Mouse (Mus musculus) neural tube, embryonic 13.5 days (tissue): ENCODE data around the gene Olfr1564. TPM values are rescaled to one million over a fixed set of nuclear protein-coding genes. Genes with fewer than 3 reads are reported as not detected.
"Not testable (repeated sequence)": the region's sequence is repeated elsewhere in the genome, so short reads cannot be mapped to it uniquely, and the experiment has no call there.

Experiments
- ATAC-seq: fragments of 200-750 bp; cut with Nextera tagmentation; 2 replicates; pipeline ENCODE4 v1.8.0; 2017; ENCODE audit warnings: low read depth, mild to moderate bottlenecking, moderate TSS enrichment, moderate library complexity
- H3K27ac ChIP-seq: fragments of 300-500 bp; sonication (generic); replicated peaks from 2 replicates; pipeline ENCODE4 v1.5.1; 2015; ENCODE audit warnings: moderate library complexity, mild to moderate bottlenecking, inconsistent platforms
- H3K27me3 ChIP-seq: fragments of 300-500 bp; sonication (generic); 2 replicates; pipeline ENCODE4 v1.6.1; 2015; ENCODE audit warnings: mild to moderate bottlenecking, inconsistent platforms
- H3K36me3 ChIP-seq: fragments of 300-500 bp; sonication (generic); 2 replicates; pipeline ENCODE4 v1.6.1; 2015; ENCODE audit warnings: mild to moderate bottlenecking, inconsistent platforms
- H3K4me1 ChIP-seq: fragments of 300-500 bp; sonication (generic); replicated peaks from 2 replicates; pipeline ENCODE4 v1.6.1; 2015; ENCODE audit warnings: inconsistent platforms
- H3K4me2 ChIP-seq: fragments of 300-500 bp; sonication (generic); 2 replicates; pipeline ENCODE4 v1.6.1; 2015; ENCODE audit warnings: inconsistent platforms, mild to moderate bottlenecking, moderate library complexity
- H3K4me3 ChIP-seq: fragments of 300-500 bp; sonication (generic); 2 replicates; pipeline ENCODE4 v1.5.1; 2015; ENCODE audit warnings: mild to moderate bottlenecking, inconsistent platforms
- H3K9ac ChIP-seq: fragments of 300-500 bp; sonication (generic); 2 replicates; pipeline ENCODE4 v1.6.1; 2015; ENCODE audit warnings: moderate library complexity, mild to moderate bottlenecking, inconsistent platforms
- H3K9me3 ChIP-seq: fragments of 300-500 bp; sonication (generic); 2 replicates; pipeline ENCODE4 v1.6.1; 2016; ENCODE audit warnings: inconsistent platforms
- WGBS: fragments of 180-500 bp; shearing (Covaris S2); methylation state at CpG from one replicate; pipeline ENCODE4 v1.1.7; 2015; 5-methylcytosine and 5-hydroxymethylcytosine counted together
- polyA plus RNA-seq: library from polyadenylated mRNA; unstranded; fragments of >200 nt; fragmentation: Nextera tagmentation; extraction: Ambion mirVana; gene quantifications from 2 replicates; pipeline ENCODE4 v1.2.1, GENCODE M21; 2015

Olfr1564 gene
- 0.06 TPM in 1 of 2 replicates, not detected in the other for polyA plus RNA-seq

DNA sequence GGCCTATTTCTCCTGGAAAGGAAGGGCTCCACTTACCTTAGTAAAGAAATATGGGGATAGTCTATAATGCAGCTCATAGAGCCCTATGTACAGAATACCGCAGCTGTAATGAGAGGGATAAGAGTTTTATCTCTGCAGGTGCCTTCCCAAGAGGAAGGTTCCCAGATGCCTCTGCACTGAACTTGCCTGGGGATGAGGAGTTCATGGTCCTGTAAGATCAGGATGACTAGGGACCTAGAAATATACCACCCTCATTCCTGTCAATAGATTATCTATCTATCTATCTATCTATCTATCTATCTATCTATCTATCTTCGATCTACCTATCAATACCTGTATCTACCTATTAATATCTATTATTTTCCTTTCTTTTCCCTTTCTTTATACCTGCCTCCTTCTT, at the start of gene Olfr1564:
TSS of gene Olfr1564 (minus strand) at position 101 of the 400 bp plus-strand sequence.
- H3K9me3 ChIP-seq: peaks cover 14% of the 10 kb centered on the region
- H3K4me3 ChIP-seq: no peak within 1 kb of the TSS
- H3K27me3 ChIP-seq: no peaks in the 10 kb centered on the region
- no peak for ATAC-seq
- H3K4me1 ChIP-seq: no peaks in the 10 kb centered on the region
- WGBS: 87% methylated on average over 2 of the region's 2 CpGs
- no peak within 1 kb of the TSS for H3K27ac ChIP-seq
- no peak within 1 kb of the TSS for H3K4me2 ChIP-seq
- H3K9ac ChIP-seq: no peak within 1 kb of the TSS
- no peaks in the 10 kb centered on the region for H3K36me3 ChIP-seq

DNA sequence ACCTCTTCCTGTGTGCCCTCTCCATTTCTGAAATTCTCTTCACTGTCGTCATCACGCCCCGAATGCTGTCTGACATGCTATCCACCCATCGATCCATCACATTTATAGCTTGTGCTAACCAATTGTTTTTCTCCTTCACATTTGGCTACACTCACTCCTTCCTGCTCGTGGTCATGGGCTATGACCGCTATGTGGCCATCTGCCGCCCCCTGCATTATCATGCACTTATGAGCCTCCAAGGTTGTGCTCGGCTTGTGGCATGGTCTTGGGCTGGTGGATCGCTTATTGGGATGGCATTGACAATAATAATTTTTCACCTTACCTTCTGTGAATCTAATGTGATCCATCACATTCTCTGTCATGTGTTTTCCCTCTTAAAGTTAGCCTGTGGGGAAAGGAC, 47.4 kb upstream of the Olfr1564 start:
- Histone ChIP-seq H3K4me1 (no peaks in the 10 kb centered on the region), H3K9me3 (no peaks in the 10 kb centered on the region), H3K4me2 (no peak overlapping the region), H3K9ac (no peak overlapping the region), H3K27ac (no peak overlapping the region), H3K27me3 (no peaks in the 10 kb centered on the region; the same call in 1 of the 2 replicates), H3K36me3 (no peaks in the 10 kb centered on the region), H3K4me3 (no peak overlapping the region)
- WGBS: 85% methylated on average over 9 of the region's 9 CpGs
- ATAC-seq: no peak

DNA sequence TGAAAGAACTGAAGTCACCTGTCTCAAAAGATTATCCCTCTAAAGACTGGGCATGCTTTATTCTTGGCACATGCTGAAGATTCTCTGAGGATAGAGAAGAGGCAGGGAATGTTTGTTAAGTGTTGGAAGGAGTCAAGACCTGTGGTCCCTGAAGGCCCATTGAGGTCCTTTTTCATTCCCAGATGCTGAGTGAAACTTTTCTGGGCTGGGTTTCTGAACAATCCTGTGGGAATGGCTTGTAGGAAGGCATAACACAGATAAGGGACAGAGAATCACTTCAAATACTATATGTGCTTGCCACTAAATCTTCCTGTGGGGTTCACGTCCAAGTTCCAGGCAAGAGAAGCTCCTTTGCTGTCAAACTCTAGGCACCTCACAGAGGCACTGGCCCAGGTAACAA, 42.9 kb upstream of the Olfr1564 start, which contains the start of gene Olfr63:
TSS of gene Olfr63 (plus strand) at position 301 of the 400 bp plus-strand sequence.
- Histone ChIP-seq H3K9ac (no peak within 1 kb of the TSS), H3K4me2 (no peak within 1 kb of the TSS), H3K36me3 (no peaks in the 10 kb centered on the region), H3K4me1 (no peaks in the 10 kb centered on the region), H3K27me3 (no peaks in the 10 kb centered on the region; the same call in none of the 2 replicates), H3K4me3 (no peak within 1 kb of the TSS), H3K27ac (no peak within 1 kb of the TSS), H3K9me3 (no peaks in the 10 kb centered on the region)
- no peak for ATAC-seq
- WGBS: 81% methylated on average over 1 of the region's 1 CpGs

DNA sequence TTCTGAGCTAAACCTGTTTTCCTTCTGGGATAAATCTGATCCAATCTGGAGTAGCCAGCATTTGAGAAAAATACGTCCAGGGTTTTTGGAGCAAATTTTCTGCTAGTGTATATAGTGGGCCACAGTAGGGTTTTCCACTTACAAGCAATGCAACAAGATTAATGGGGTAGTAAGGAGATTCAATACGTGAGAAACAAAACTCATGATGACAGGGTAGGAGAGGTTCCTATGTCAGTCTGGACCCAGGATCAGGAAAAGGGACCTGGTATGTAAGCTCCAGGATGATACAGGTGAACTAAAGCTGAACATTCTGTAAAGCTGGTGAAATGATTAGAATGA, 33.8 kb upstream of the Olfr1564 start:
- not testable (repeated sequence) for H3K36me3 ChIP-seq, H3K27ac ChIP-seq, H3K9ac ChIP-seq, H3K4me2 ChIP-seq, H3K9me3 ChIP-seq, H3K27me3 ChIP-seq, H3K4me1 ChIP-seq, H3K4me3 ChIP-seq
- no CpG with 5 or more reads among the region's 2 CpGs for WGBS
- peak; percentile 64 for ATAC-seq

DNA sequence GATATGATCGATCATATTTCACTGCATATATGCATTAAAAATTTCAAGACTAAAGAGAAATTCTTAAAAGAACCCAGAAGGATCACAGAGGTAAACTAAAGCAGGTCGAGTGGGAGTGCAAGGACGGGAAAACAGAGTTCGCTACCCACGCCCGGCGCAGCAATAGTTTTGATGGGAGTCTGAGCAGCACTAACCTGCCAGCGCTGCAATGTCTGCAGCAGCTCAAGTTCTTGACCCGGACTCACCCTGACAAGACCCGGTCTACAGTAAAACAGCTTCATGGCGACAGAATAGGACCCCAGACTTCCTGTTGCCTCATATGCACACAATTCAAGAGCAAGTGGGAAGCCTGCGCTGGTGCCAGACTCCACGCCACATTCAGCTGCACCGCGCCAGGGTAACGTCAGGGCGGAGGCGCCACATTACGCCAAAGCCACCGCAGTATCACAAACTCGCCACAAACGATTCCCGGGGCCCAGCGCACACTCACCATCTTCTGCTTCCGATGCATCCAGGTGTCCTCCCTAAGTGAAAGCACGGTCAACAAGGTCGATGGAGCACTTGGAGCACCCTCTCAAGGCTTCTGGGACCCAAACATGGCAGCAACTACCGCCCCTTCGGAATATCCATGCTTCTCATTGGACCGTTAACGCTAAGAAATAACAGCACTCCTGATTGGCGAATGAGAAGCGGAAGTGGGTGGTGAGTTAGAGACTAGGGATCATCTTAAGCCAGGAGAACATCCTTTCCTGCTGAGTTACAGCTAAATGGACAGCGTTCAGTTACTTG, 33.2 kb upstream of the Olfr1564 start, which contains the start of gene Zfp955a:
TSS of gene Zfp955a (minus strand) at position 616 of the 789 bp plus-strand sequence.
- 38% methylated on average over 1 of the region's 34 CpGs for WGBS
- peak; percentile 100 for ATAC-seq
- H3K27ac ChIP-seq, H3K27me3 ChIP-seq, H3K4me1 ChIP-seq, H3K4me3 ChIP-seq, H3K36me3 ChIP-seq, H3K9me3 ChIP-seq, H3K9ac ChIP-seq: not testable (repeated sequence)
- peak within 1 kb of the TSS; percentile 35 for H3K4me2 ChIP-seq

DNA sequence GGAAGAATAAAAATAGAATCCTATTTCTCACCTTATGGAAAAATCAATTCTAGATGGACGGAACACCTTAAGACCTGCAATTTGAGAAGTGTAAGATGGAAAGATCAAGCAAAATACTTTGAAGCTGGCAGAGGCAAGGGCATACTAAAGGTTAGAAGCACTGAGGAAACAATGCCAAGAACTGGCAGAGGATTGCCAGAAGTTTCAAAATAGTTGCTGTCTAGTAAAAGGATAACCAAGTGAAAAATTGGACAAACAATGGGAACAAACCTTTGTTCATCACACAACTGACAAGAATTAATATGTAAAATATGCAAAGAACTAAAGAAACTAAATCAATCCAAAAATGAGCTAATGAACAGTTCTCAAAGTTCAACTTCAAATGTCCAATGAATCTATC, 15.2 kb upstream of the Olfr1564 start:
- not testable (repeated sequence) for H3K4me1 ChIP-seq, H3K9ac ChIP-seq, H3K27me3 ChIP-seq, H3K27ac ChIP-seq, H3K4me2 ChIP-seq, H3K4me3 ChIP-seq, ATAC-seq
- WGBS: 92% methylated on average over 1 of the region's 1 CpGs
- peaks cover 20% of the 10 kb centered on the region for H3K9me3 ChIP-seq
- peaks cover 32% of the 10 kb centered on the region for H3K36me3 ChIP-seq

DNA sequence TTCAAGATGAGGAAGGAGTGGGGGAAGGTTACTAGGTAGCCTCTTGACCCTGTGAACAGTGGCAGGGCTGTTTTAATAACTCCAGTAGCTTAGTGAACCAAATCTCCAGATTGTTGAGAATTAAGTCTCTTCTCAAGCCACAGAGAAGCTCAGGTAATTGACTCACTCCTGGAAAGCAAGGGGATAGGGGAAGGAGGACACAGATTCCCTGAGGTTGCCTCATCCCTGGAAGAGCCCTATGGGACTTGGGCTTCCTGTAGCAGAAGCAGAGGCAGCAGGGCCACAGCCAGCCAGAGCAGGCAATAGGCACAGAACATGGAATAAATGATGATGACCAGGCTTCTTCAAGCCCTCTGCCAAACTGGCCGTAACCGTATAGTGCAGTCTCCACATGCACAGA, 30.5 kb downstream of the Olfr1564 start, which contains the start of gene Olfr239:
TSS of gene Olfr239 (plus strand) at position 301 of the 400 bp plus-strand sequence.
- not testable (repeated sequence) for H3K4me3 ChIP-seq, H3K27me3 ChIP-seq, H3K27ac ChIP-seq, ATAC-seq, H3K4me1 ChIP-seq, H3K36me3 ChIP-seq, H3K9ac ChIP-seq, H3K9me3 ChIP-seq, H3K4me2 ChIP-seq
- WGBS: no CpG with 5 or more reads among the region's 2 CpGs

DNA sequence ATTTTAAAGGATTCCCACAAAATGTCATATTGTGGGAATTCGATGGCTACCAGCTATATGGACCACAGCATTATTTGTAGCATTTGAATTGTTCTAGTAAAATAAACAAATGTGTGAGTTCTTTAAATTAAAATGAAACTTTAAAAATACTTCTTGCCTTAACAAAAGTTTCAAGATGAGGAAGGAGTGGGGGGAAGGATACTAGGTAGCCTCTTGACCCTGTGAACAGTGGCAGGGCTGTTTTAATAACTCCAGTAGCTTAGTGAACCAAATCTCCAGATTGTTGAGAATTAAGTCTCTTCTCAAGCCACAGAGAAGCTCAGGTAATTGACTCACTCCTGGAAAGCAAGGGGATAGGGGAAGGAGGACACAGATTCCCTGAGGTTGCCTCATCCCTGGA, 53.3 kb downstream of the Olfr1564 start, which contains the start of gene Olfr55:
TSS of gene Olfr55 (plus strand) at position 301 of the 400 bp plus-strand sequence.
- 77% methylated on average over 1 of the region's 1 CpGs for WGBS
- not testable (repeated sequence) for H3K27ac ChIP-seq, H3K9me3 ChIP-seq, H3K27me3 ChIP-seq, H3K4me2 ChIP-seq, H3K36me3 ChIP-seq, ATAC-seq, H3K4me3 ChIP-seq, H3K9ac ChIP-seq, H3K4me1 ChIP-seq

Other genes with a start within 250 kb of the Olfr1564 start
- gene Zfp952, start 228.6 kb downstream of the Olfr1564 start, polyA plus RNA-seq: 19.3 and 23.2 TPM in 2 replicates
- gene Zfp763, start 188.3 kb downstream of the Olfr1564 start, polyA plus RNA-seq: 25.9 and 27.4 TPM in 2 replicates
- gene 4921501E09Rik, start 153.6 kb downstream of the Olfr1564 start, polyA plus RNA-seq: not detected in 2 replicates
- 17.7 and 23.4 TPM in 2 replicates for gene Zfp563, start 132.4 kb downstream of the Olfr1564 start, polyA plus RNA-seq
- gene Morc2b, start 82.0 kb downstream of the Olfr1564 start, polyA plus RNA-seq: 0.62 and 0.64 TPM in 2 replicates
- gene Olfr55, start 53.2 kb downstream of the Olfr1564 start, polyA plus RNA-seq: 0.06 and 0.11 TPM in 2 replicates
- not detected in 2 replicates for gene Olfr239, start 30.4 kb downstream of the Olfr1564 start, polyA plus RNA-seq
- 22.5 and 24.4 TPM in 2 replicates for gene Zfp955a, start 33.5 kb upstream of the Olfr1564 start, polyA plus RNA-seq
- gene Olfr63, start 43.0 kb upstream of the Olfr1564 start, polyA plus RNA-seq: 0.03 and 0.07 TPM in 2 replicates
- 18.8 and 22.0 TPM in 2 replicates for gene Zfp955b, start 67.9 kb upstream of the Olfr1564 start, polyA plus RNA-seq
- gene Zfp81, start 137.2 kb upstream of the Olfr1564 start, polyA plus RNA-seq: 12.9 and 15.2 TPM in 2 replicates
- gene Zfp101, start 173.0 kb upstream of the Olfr1564 start, polyA plus RNA-seq: 14.3 and 16.3 TPM in 2 replicates
- gene Actl9, start 211.2 kb upstream of the Olfr1564 start, polyA plus RNA-seq: not detected in 2 replicates